Mouse (Mus musculus): ENCODE measurements around the gene Gm525. TPM values are rescaled to one million over a fixed set of nuclear protein-coding genes. Genes with fewer than 3 reads are reported as not detected.

The Gm525 gene
- total and polyA plus RNA-seq, 3 experiments, result 0.34 TPM; not detected in 2

DNA sequence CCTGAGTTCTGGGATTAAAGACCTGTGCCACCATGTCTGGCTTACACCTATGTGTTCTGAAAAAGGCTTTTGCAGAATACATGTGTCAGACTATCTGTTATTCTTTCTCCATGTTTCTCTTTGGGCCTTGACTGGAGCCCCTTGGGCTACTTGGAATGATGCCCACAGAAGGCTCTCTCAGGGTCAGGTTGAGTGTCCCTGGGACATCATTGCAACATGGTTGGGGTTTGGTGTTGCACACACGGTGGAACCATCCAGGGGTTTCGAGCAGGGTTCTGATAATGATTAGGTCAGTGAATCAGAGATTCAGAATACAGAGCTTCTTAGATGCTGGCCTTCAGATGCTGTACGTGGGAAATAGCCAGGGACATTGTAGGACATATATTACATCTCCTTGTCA, 4.7 kb downstream of the Gm525 start:
- peaks cover 23 to 53% of the 10 kb centered on the region in 2 experiments for H3K4me1 ChIP-seq (ENCODE audit: control insufficient read depth in 1 of 2, insufficient read depth in 2 of 2)
- dilution Hi-C loops (cut with MboI; ENCODE audit: extremely low pct_ligation_motif_present, extremely low pct_unique_long_range_greater_than_20kb, low sequenced_read_pairs), result no loop called here
- no peak overlapping the region for H3K4me3 ChIP-seq (replicated peaks in 1 of 3; ENCODE audit: low read depth in 2 of 3, low read length in 2 of 3, poor library complexity in 1 of 3)
- in situ Hi-C loops (cut with MboI; ENCODE audit: low pct_ligation_motif_present, low pct_unique_long_range_greater_than_20kb, low sequenced_read_pairs), result no loop called here
- H3K79me2 ChIP-seq (replicated peaks; ENCODE audit: control insufficient read depth, extremely low read depth, insufficient read depth, poor library complexity, severe bottlenecking), result no peaks in the 10 kb centered on the region
- TF ChIP-seq KAT2A (IDR thresholded peaks at IDR 0.05; ENCODE audit: insufficient replicate concordance, low read length), result no peak
- no peak for TF ChIP-seq ELF1 (IDR thresholded peaks at IDR 0.05; ENCODE audit: low read depth, low read length)
- TF ChIP-seq CHD2 (IDR thresholded peaks at IDR 0.05; ENCODE audit: low read length), result no peak
- TF ChIP-seq EP300 (IDR thresholded peaks at IDR 0.05; ENCODE audit: low read length), result no peak
- TF ChIP-seq IRF4 (IDR thresholded peaks at IDR 0.05; ENCODE audit: low read depth, low read length), result no peak
- no peak for TF ChIP-seq JUN (IDR thresholded peaks at IDR 0.05; ENCODE audit: insufficient read depth, low read depth, low read length)
- no peak for TF ChIP-seq MXI1 (IDR thresholded peaks at IDR 0.05; ENCODE audit: low read depth, low read length)
- TF ChIP-seq USF1 (IDR thresholded peaks at IDR 0.05; ENCODE audit: low read depth, low read length), result no peak
- TF ChIP-seq MAFK (IDR thresholded peaks at IDR 0.05; ENCODE audit: insufficient replicate concordance, low read length), result no peak
- TF ChIP-seq JUND (conservative IDR thresholded peaks at IDR 0.05; ENCODE audit: low read depth, low read length), result no peak
- no peak for TF ChIP-seq RAD21 (IDR thresholded peaks at IDR 0.05; ENCODE audit: low read depth, low read length)
- no peak for TF ChIP-seq POLR2AphosphoS2 (IDR thresholded peaks at IDR 0.05; ENCODE audit: low read depth, low read length)
- no peak for TF ChIP-seq ETS1 (conservative IDR thresholded peaks at IDR 0.05; ENCODE audit: low read depth, low read length)
- TF ChIP-seq ZNF384 (IDR thresholded peaks at IDR 0.05; ENCODE audit: low read depth, low read length), result no peak
- no peak for TF ChIP-seq PAX5 (IDR thresholded peaks at IDR 0.05; ENCODE audit: low read length)
- TF ChIP-seq SMC3 (IDR thresholded peaks at IDR 0.05; ENCODE audit: low read depth, low read length), result no peak
- TF ChIP-seq RCOR1 (conservative IDR thresholded peaks at IDR 0.05; ENCODE audit: low read depth, low read length), result no peak
- no peak for TF ChIP-seq MAX (IDR thresholded peaks at IDR 0.05; ENCODE audit: low read length)
- no peak for TF ChIP-seq GABPA (IDR thresholded peaks at IDR 0.05; ENCODE audit: insufficient replicate concordance, low read depth, low read length)
- no peak overlapping the region for H3K4me2 ChIP-seq (ENCODE audit: insufficient read depth, low read depth, poor library complexity, severe bottlenecking)
- no peak overlapping the region for H3K27ac ChIP-seq (ENCODE audit: insufficient read depth, low read depth)
- H3K27me3 ChIP-seq (replicated peaks), result no peaks in the 10 kb centered on the region
- peaks cover 9% of the 10 kb centered on the region for H3K9me3 ChIP-seq (replicated peaks; ENCODE audit: low read length)
- H3K36me3 ChIP-seq (replicated peaks in 1 of 2; ENCODE audit: control insufficient read depth in 1 of 2, insufficient read depth in 1 of 2, low read length in 1 of 2), result no peaks in the 10 kb centered on the region
- no peak overlapping the region for H3K9ac ChIP-seq (ENCODE audit: insufficient read depth, low read depth)
- no peak for DNase-seq (ENCODE audit: extremely low read depth)

- Histone ChIP-seq H3K9me3 (replicated peaks; ENCODE audit: low read length) (peaks cover 9% of the 10 kb centered on the region), H3K79me2 (replicated peaks; ENCODE audit: control insufficient read depth, extremely low read depth, insufficient read depth, poor library complexity, severe bottlenecking) (no peaks in the 10 kb centered on the region), H3K27ac (ENCODE audit: insufficient read depth, low read depth) (peak overlapping the region; percentile 40), H3K4me2 (ENCODE audit: insufficient read depth, low read depth, poor library complexity, severe bottlenecking) (peak overlapping the region; percentile 14; the same call in 1 of the 2 replicates), H3K9ac (ENCODE audit: insufficient read depth, low read depth) (peak overlapping the region; percentile 16; the same call in 1 of the 2 replicates), H3K4me1 (ENCODE audit: control insufficient read depth in 1 of 2, insufficient read depth in 2 of 2) (peaks cover 23 to 54% of the 10 kb centered on the region in 2 experiments), H3K4me3 (replicated peaks in 1 of 3; ENCODE audit: low read depth in 2 of 3, low read length in 2 of 3, poor library complexity in 1 of 3) (no peak overlapping the region), H3K36me3 (replicated peaks in 1 of 2; ENCODE audit: control insufficient read depth in 1 of 2, insufficient read depth in 1 of 2, low read length in 1 of 2) (no peaks in the 10 kb centered on the region), H3K27me3 (replicated peaks) (no peaks in the 10 kb centered on the region)
- peak; percentile 93 for DNase-seq (ENCODE audit: extremely low read depth)
- in situ Hi-C loops (cut with MboI; ENCODE audit: low pct_ligation_motif_present, low pct_unique_long_range_greater_than_20kb, low sequenced_read_pairs), result no loop called here
- dilution Hi-C loops (cut with MboI; ENCODE audit: extremely low pct_ligation_motif_present, extremely low pct_unique_long_range_greater_than_20kb, low sequenced_read_pairs), result no loop called here
- peak; percentile 67 for TF ChIP-seq JUND (conservative IDR thresholded peaks at IDR 0.05; ENCODE audit: low read depth, low read length)
- 0 out of 2 replicates have a peak, but pooled peaks have one; percentile 28 for TF ChIP-seq CHD1 (IDR thresholded peaks at IDR 0.05; ENCODE audit: low read depth, low read length)
- TF ChIP-seq NELFE (IDR thresholded peaks at IDR 0.05; ENCODE audit: low read depth, low read length), result peak; percentile 47
- TF ChIP-seq TCF12 (IDR thresholded peaks at IDR 0.05; ENCODE audit: low read depth, low read length), result peak; percentile 100
- 0 out of 2 replicates have a peak, but pooled peaks have one; percentile 41 for TF ChIP-seq KAT2A (IDR thresholded peaks at IDR 0.05; ENCODE audit: insufficient replicate concordance, low read length)
- peak; percentile 38; the same call in 1 of the 2 replicates for TF ChIP-seq UBTF (IDR thresholded peaks at IDR 0.05; ENCODE audit: low read depth, low read length)
- TF ChIP-seq ZNF384 (IDR thresholded peaks at IDR 0.05; ENCODE audit: low read depth, low read length), result no peak; the same call in 1 of the 2 replicates
- TF ChIP-seq GABPA (IDR thresholded peaks at IDR 0.05; ENCODE audit: insufficient replicate concordance, low read depth, low read length), result no peak
- TF ChIP-seq MEF2A (IDR thresholded peaks at IDR 0.05; ENCODE audit: borderline replicate concordance, low read depth, low read length), result peak; percentile 92
- TF ChIP-seq MAZ (IDR thresholded peaks at IDR 0.05; ENCODE audit: low read depth, low read length), result peak; percentile 87
- no peak; the same call in 1 of the 2 replicates for TF ChIP-seq POLR2A (IDR thresholded peaks at IDR 0.05; ENCODE audit: low read depth, low read length)
- TF ChIP-seq MAX (IDR thresholded peaks at IDR 0.05; ENCODE audit: low read length), result peak; percentile 85
- peak; percentile 38; the same call in 1 of the 2 replicates for TF ChIP-seq POLR2AphosphoS2 (IDR thresholded peaks at IDR 0.05; ENCODE audit: low read depth, low read length)
- TF ChIP-seq NRF1 (IDR thresholded peaks at IDR 0.05; ENCODE audit: low read depth, low read length), result 0 out of 2 replicates have a peak, but pooled peaks have one; percentile 7
- no peak for TF ChIP-seq TBP (conservative IDR thresholded peaks at IDR 0.05; ENCODE audit: low read depth, low read length)
- TF ChIP-seq ETS1 (conservative IDR thresholded peaks at IDR 0.05; ENCODE audit: low read depth, low read length), result peak; percentile 91
- 0 out of 2 replicates have a peak, but pooled peaks have one; percentile 7 for TF ChIP-seq SMC3 (IDR thresholded peaks at IDR 0.05; ENCODE audit: low read depth, low read length)
- peak; percentile 95 for TF ChIP-seq MYC (IDR thresholded peaks at IDR 0.05; ENCODE audit: low read depth, low read length)
- peak; percentile 66 for TF ChIP-seq ZMIZ1 (IDR thresholded peaks at IDR 0.05; ENCODE audit: low read depth, low read length)
Measured at GRCm38 (mm10) chr11:89078996-89079680, 5.5 kb downstream of the Gm525 start.

Data from CH12.LX (cell line).